Mouse (Mus musculus): ENCODE measurements at regions not wholly inside any gene's neighbourhood (a gene's known extent, or its start where the extent isn't known, plus 50 kb on each side); places are given as distances from the start of the nearest gene placed in this dataset.

DNA sequence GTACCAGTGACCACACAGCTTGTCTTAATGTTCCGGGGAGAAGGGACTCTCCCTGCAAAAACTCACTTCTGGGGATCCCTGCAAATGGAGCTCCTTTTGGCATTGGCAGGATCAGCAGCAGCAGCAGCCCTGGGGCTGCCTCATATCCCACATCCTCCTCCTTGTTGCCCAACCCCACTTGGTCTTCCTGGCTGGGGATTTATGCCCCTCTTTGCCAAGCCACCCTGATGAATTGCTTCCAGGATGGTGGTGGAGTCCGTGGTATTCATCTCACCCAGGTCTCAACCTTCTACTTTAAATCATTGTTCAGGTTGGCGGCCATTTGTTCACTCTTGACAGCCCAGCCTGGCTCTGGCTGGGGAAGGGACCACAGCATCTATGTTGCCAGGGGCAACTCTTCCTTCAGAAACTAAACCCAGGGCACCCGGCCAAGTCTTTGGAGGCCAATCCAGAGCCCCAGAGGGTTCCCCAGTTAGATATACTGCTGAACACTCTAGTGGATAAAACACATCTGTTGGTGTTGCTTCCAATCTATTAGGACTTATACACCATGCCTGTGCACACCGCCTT lies 66.0 kb downstream of the Gm4791 start:
- Histone ChIP-seq H3K9ac (ENCODE audit: low read depth, low read length) (no peak overlapping the region), H3K79me2 (ENCODE audit: control insufficient read depth, insufficient read depth, low read length) (no peaks in the 10 kb centered on the region), H3K4me1 (ENCODE audit: control insufficient read depth, insufficient read depth, low read length) (no peaks in the 10 kb centered on the region), H3K4me3 (ENCODE audit: insufficient read depth, low read depth, low read length) (no peak overlapping the region), H3K27me3 (ENCODE audit: control insufficient read depth, insufficient read depth, low read length) (no peaks in the 10 kb centered on the region), H3K36me3 (ENCODE audit: control insufficient read depth, insufficient read depth, low read length) (no peaks in the 10 kb centered on the region), H3K27ac (replicated peaks; ENCODE audit: insufficient read depth, low read depth, low read length) (no peak overlapping the region)
- TF ChIP-seq POLR2A (IDR thresholded peaks at IDR 0.05; ENCODE audit: extremely low read depth, insufficient read depth, low read length) (no peak), CTCF (IDR thresholded peaks at IDR 0.05; ENCODE audit: low read depth, low read length) (no peak)
- 73% methylated on average over 5 of the region's 5 CpGs for WGBS
- DNase-seq (ENCODE audit: extremely low read depth, low read depth, low spot score): no peak

GRCm38 (mm10) chr9:47069436-47069835 lies 70.9 kb downstream of the Gm4791 start:
- no peak for DNase-seq (ENCODE audit: extremely low read depth, low read depth, low spot score)
- no peaks in the 10 kb centered on the region for H3K79me2 ChIP-seq (ENCODE audit: control insufficient read depth, insufficient read depth, low read length)
- H3K27me3 ChIP-seq (ENCODE audit: control insufficient read depth, insufficient read depth, low read length): no peaks in the 10 kb centered on the region
- no peak overlapping the region for H3K4me3 ChIP-seq (ENCODE audit: insufficient read depth, low read depth, low read length)
- no peak overlapping the region for H3K27ac ChIP-seq (replicated peaks; ENCODE audit: insufficient read depth, low read depth, low read length)
- H3K36me3 ChIP-seq (ENCODE audit: control insufficient read depth, insufficient read depth, low read length): no peaks in the 10 kb centered on the region
- WGBS: 59% methylated on average over 5 of the region's 5 CpGs
- H3K9ac ChIP-seq (ENCODE audit: low read depth, low read length): no peak overlapping the region
- no peaks in the 10 kb centered on the region; the same call in 1 of the 2 replicates for H3K4me1 ChIP-seq (ENCODE audit: control insufficient read depth, insufficient read depth, low read length)
- TF ChIP-seq POLR2A (IDR thresholded peaks at IDR 0.05; ENCODE audit: extremely low read depth, insufficient read depth, low read length): no peak
- TF ChIP-seq CTCF (IDR thresholded peaks at IDR 0.05; ENCODE audit: low read depth, low read length): no peak

- DNase-seq (ENCODE audit: extremely low read depth, low read depth, low spot score): peak; percentile 91
- TF ChIP-seq CTCF (IDR thresholded peaks at IDR 0.05; ENCODE audit: low read depth, low read length) (no peak), POLR2A (IDR thresholded peaks at IDR 0.05; ENCODE audit: extremely low read depth, insufficient read depth, low read length) (no peak)
- Histone ChIP-seq H3K27ac (replicated peaks; ENCODE audit: insufficient read depth, low read depth, low read length) (no peak overlapping the region), H3K27me3 (ENCODE audit: control insufficient read depth, insufficient read depth, low read length) (no peaks in the 10 kb centered on the region), H3K9ac (ENCODE audit: low read depth, low read length) (no peak overlapping the region), H3K4me1 (ENCODE audit: control insufficient read depth, insufficient read depth, low read length) (no peaks in the 10 kb centered on the region; the same call in 1 of the 2 replicates), H3K79me2 (ENCODE audit: control insufficient read depth, insufficient read depth, low read length) (no peaks in the 10 kb centered on the region), H3K36me3 (ENCODE audit: control insufficient read depth, insufficient read depth, low read length) (no peaks in the 10 kb centered on the region), H3K4me3 (ENCODE audit: insufficient read depth, low read depth, low read length) (no peak overlapping the region)
- 59% methylated on average over 5 of the region's 5 CpGs for WGBS
These were observed 72.4 kb downstream of the Gm4791 start for GRCm38 (mm10) chr9:47070958-47071357.

DNA sequence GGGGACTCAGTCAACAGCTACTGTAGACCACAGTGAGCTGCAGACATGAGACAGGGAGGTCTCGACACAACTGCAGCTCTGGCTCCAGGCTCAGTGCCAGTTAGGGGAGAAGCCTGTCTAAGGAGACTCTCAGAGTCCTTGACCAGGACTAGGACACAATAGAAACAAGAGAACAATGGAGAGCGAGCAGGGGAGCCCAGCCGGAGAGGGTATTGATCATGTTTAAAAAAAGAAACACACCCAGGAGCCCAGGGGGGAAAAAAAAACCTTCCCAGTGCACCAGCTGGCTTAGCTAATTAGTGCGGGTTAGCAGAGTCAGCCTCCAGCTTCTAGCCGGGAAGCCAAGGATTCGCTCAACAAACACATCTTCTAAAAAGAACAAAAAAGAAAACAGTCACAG lies 78.4 kb downstream of the Gm4791 start:
- WGBS: 34% methylated on average over 6 of the region's 6 CpGs
- Histone ChIP-seq H3K27me3 (ENCODE audit: control insufficient read depth, insufficient read depth, low read length) (no peaks in the 10 kb centered on the region), H3K36me3 (ENCODE audit: control insufficient read depth, insufficient read depth, low read length) (no peaks in the 10 kb centered on the region), H3K27ac (replicated peaks; ENCODE audit: insufficient read depth, low read depth, low read length) (no peak overlapping the region), H3K4me3 (ENCODE audit: insufficient read depth, low read depth, low read length) (no peak overlapping the region), H3K79me2 (ENCODE audit: control insufficient read depth, insufficient read depth, low read length) (no peaks in the 10 kb centered on the region), H3K4me1 (ENCODE audit: control insufficient read depth, insufficient read depth, low read length) (0 out of 2 replicates have a peak, but pooled peaks cover 3% of the 10 kb centered on the region), H3K9ac (ENCODE audit: low read depth, low read length) (no peak overlapping the region)
- DNase-seq (ENCODE audit: extremely low read depth, low read depth, low spot score): no peak
- TF ChIP-seq CTCF (IDR thresholded peaks at IDR 0.05; ENCODE audit: low read depth, low read length): no peak
- no peak for TF ChIP-seq POLR2A (IDR thresholded peaks at IDR 0.05; ENCODE audit: extremely low read depth, insufficient read depth, low read length)

DNA sequence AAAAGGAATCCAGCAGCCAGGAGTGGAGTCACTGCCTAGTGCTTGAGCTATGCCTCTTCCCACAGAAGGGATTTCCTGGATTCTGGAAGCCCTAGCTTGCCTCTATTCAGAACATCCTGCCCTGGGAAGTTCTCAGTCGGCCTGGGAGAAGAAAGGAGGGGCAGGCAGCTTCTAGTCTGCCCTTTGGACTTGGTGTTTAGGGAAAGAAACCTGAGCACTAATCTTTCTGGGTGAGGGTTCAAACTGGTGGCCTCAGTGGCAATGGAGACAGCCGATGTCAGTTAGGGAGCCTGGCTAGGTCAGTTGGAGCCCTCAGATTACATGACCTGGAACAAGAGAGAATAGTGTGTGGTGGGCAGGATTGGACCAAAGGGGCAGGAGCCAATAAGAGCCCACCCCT lies 78.9 kb downstream of the Gm4791 start:
- TF ChIP-seq POLR2A (IDR thresholded peaks at IDR 0.05; ENCODE audit: extremely low read depth, insufficient read depth, low read length) (no peak), CTCF (IDR thresholded peaks at IDR 0.05; ENCODE audit: low read depth, low read length) (no peak)

DNA sequence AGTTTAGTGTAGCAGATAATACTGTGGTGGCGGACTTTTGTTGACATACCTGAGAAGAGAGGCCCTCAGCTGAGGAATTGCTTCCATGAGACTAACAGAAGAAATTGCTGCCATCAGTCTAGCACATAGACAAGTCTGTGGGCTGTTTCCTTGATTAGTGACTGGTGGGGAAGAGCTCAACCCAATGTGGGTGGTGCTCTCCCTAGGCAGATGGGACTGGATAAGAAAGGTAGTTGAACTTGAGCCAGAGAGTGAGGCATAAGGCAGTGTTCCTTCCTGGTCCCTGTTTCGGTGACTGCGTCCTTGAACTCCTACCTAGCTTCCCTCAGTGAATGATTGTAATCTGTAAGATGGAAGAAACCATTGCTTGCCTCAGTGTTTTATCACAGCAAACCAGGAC lies 79.4 kb downstream of the Gm4791 start:
- H3K4me1 ChIP-seq (ENCODE audit: control insufficient read depth, insufficient read depth, low read length): 0 out of 2 replicates have a peak, but pooled peaks cover 3% of the 10 kb centered on the region
- WGBS: 86% methylated on average over 3 of the region's 3 CpGs
- no peak for DNase-seq (ENCODE audit: extremely low read depth, low read depth, low spot score)
- no peak overlapping the region for H3K4me3 ChIP-seq (ENCODE audit: insufficient read depth, low read depth, low read length)
- H3K36me3 ChIP-seq (ENCODE audit: control insufficient read depth, insufficient read depth, low read length): no peaks in the 10 kb centered on the region
- no peak overlapping the region for H3K9ac ChIP-seq (ENCODE audit: low read depth, low read length)
- no peaks in the 10 kb centered on the region for H3K27me3 ChIP-seq (ENCODE audit: control insufficient read depth, insufficient read depth, low read length)
- no peak overlapping the region for H3K27ac ChIP-seq (replicated peaks; ENCODE audit: insufficient read depth, low read depth, low read length)
- H3K79me2 ChIP-seq (ENCODE audit: control insufficient read depth, insufficient read depth, low read length): no peaks in the 10 kb centered on the region
- no peak for TF ChIP-seq POLR2A (IDR thresholded peaks at IDR 0.05; ENCODE audit: extremely low read depth, insufficient read depth, low read length)
- no peak for TF ChIP-seq CTCF (IDR thresholded peaks at IDR 0.05; ENCODE audit: low read depth, low read length)

More for the DNA sequence above, 78.9 kb downstream of the Gm4791 start:
- no peaks in the 10 kb centered on the region for H3K27me3 ChIP-seq (ENCODE audit: control insufficient read depth, insufficient read depth, low read length)
- no peak overlapping the region for H3K27ac ChIP-seq (replicated peaks; ENCODE audit: insufficient read depth, low read depth, low read length)
- H3K4me3 ChIP-seq (ENCODE audit: insufficient read depth, low read depth, low read length): no peak overlapping the region
- 12% methylated on average over 2 of the region's 2 CpGs for WGBS
- H3K36me3 ChIP-seq (ENCODE audit: control insufficient read depth, insufficient read depth, low read length): no peaks in the 10 kb centered on the region
- no peaks in the 10 kb centered on the region for H3K79me2 ChIP-seq (ENCODE audit: control insufficient read depth, insufficient read depth, low read length)
- peak; percentile 62 for DNase-seq (ENCODE audit: extremely low read depth, low read depth, low spot score)
- 0 out of 2 replicates have a peak, but pooled peaks cover 3% of the 10 kb centered on the region for H3K4me1 ChIP-seq (ENCODE audit: control insufficient read depth, insufficient read depth, low read length)
- no peak overlapping the region for H3K9ac ChIP-seq (ENCODE audit: low read depth, low read length)
